ENCODE assay signal across 13 mouse cellular contexts in genomic region chr5:34976540-34977292, GRCm38 (mm10). TPM values are rescaled to one million over a fixed set of nuclear protein-coding genes. Genes with fewer than 3 reads are reported as not detected.
DNase-seq lines count a peak whose midpoint lies in the region; ATAC-seq lines count a peak whose summit lies in the region.
"Had no signal": no experiment of that assay in that cellular context is flagged by ENCODE, and none has a peak within 500 bp of the region (broad histone marks: within the 10 kb centered on the region; RNA-seq: fewer than 3 reads in every experiment).

No protein-coding gene starts in this region.

- H3K27me3 ChIP-seq in embryonic facial prominence, embryonic 14.5 days (replicated peaks; ENCODE audit: control insufficient read depth, insufficient read depth, low read length): no peaks in the 10 kb centered on the region
- H3K27me3 ChIP-seq in embryonic facial prominence, embryonic 10.5 days (replicated peaks; ENCODE audit: low read depth, poor library complexity, severe bottlenecking): no peaks in the 10 kb centered on the region
- H3K27me3 ChIP-seq in heart, embryonic 10.5 days (ENCODE audit: insufficient read depth, poor library complexity, severe bottlenecking): no peaks in the 10 kb centered on the region
- H3K27me3 ChIP-seq in liver, embryonic 15.5 days: no peaks in the 10 kb centered on the region
- H3K27me3 ChIP-seq: forebrain, embryonic 15.5 days; midbrain, embryonic 12.5 days had no signal

- H3K9me3 ChIP-seq in embryonic facial prominence, embryonic 14.5 days (ENCODE audit: control insufficient read depth, low read length): no peaks in the 10 kb centered on the region
- H3K9me3 ChIP-seq in embryonic facial prominence, embryonic 10.5 days: no peaks in the 10 kb centered on the region
- no peaks in the 10 kb centered on the region for H3K9me3 ChIP-seq in heart, embryonic 10.5 days
- H3K9me3 ChIP-seq in liver, embryonic 15.5 days (replicated peaks): no peaks in the 10 kb centered on the region
- H3K9me3 ChIP-seq: forebrain, embryonic 15.5 days; midbrain, embryonic 12.5 days had no signal

- peaks cover 45% of the 10 kb centered on the region for H3K36me3 ChIP-seq in embryonic facial prominence, embryonic 14.5 days (ENCODE audit: control insufficient read depth, insufficient read depth, low read length)
- peaks cover 94% of the 10 kb centered on the region for H3K36me3 ChIP-seq in embryonic facial prominence, embryonic 10.5 days (replicated peaks)
- H3K36me3 ChIP-seq in heart, embryonic 10.5 days: peaks cover 63% of the 10 kb centered on the region
- H3K36me3 ChIP-seq in liver, embryonic 15.5 days (replicated peaks): peaks cover 18% of the 10 kb centered on the region

- whole genome bisulfite sequencing in embryonic facial prominence, embryonic 14.5 days: 88% methylated on average over 9 of the region's 9 CpGs
- 92% methylated on average over 9 of the region's 9 CpGs for WGBS in embryonic facial prominence, embryonic 10.5 days
- 81% methylated on average over 9 of the region's 9 CpGs for WGBS in heart, embryonic 10.5 days
- 44% methylated on average over 9 of the region's 9 CpGs for WGBS in liver, embryonic 15.5 days (ENCODE audit: insufficient replicate concordance)

- H3K4me2 ChIP-seq in embryonic facial prominence, embryonic 14.5 days (ENCODE audit: low read depth, low read length): no peak overlapping the region
- H3K4me2 ChIP-seq in liver, embryonic 15.5 days: peak overlapping the region; percentile 68
- H3K4me2 ChIP-seq: forebrain, embryonic 15.5 days; midbrain, embryonic 12.5 days had no signal

- no peak for DNase-seq in embryonic facial prominence, embryonic 14.5 days (ENCODE audit: low spot score)
- DNase-seq in embryonic facial prominence, embryonic 10.5 days (ENCODE audit: low spot score): no peak
- DNase-seq in adipocyte (ENCODE audit: low spot score): peak; percentile 69
- DNase-seq in heart, embryonic 10.5 days (ENCODE audit: low spot score): no peak
- DNase-seq in T-cell, adult 2 months (ENCODE audit: low spot score): no peak
- DNase-seq in frontal cortex, adult 2 months (ENCODE audit: extremely low spot score in 1 of 2, low spot score in 1 of 2): no peak
- no peak for DNase-seq in frontal cortex, postnatal 25 days (ENCODE audit: low spot score in 2 of 2)
- DNase-seq: cerebellum, adult 9-10 months had no signal

- H3K27ac ChIP-seq in embryonic facial prominence, embryonic 14.5 days (replicated peaks; ENCODE audit: low read depth, low read length): no peak overlapping the region
- no peak overlapping the region for H3K27ac ChIP-seq in embryonic facial prominence, embryonic 10.5 days (replicated peaks)
- H3K27ac ChIP-seq in heart, embryonic 10.5 days: peak overlapping the region; percentile 82
- H3K27ac ChIP-seq in liver, embryonic 15.5 days (replicated peaks): peak overlapping the region; percentile 89
- H3K27ac ChIP-seq: forebrain, embryonic 15.5 days; layer of hippocampus, adult 2 months; midbrain, embryonic 12.5 days had no signal

- no peaks in the 10 kb centered on the region for H3K4me1 ChIP-seq in embryonic facial prominence, embryonic 14.5 days (ENCODE audit: control insufficient read depth, insufficient read depth, low read length)
- peaks cover 2% of the 10 kb centered on the region; the same call in 1 of the 2 replicates for H3K4me1 ChIP-seq in embryonic facial prominence, embryonic 10.5 days
- peaks cover 83% of the 10 kb centered on the region for H3K4me1 ChIP-seq in heart, embryonic 10.5 days
- peaks cover 95% of the 10 kb centered on the region for H3K4me1 ChIP-seq in liver, embryonic 15.5 days (replicated peaks)

- ATAC-seq in embryonic facial prominence, embryonic 14.5 days (ENCODE audit: low read depth): peak; percentile 53; the same call in 1 of the 2 replicates
- peak; percentile 52 for ATAC-seq in liver, embryonic 15.5 days (ENCODE audit: insufficient read depth)
- ATAC-seq: forebrain, embryonic 15.5 days; hindbrain, embryonic 16.5 days had no signal

- no peak overlapping the region for H3K4me3 ChIP-seq in embryonic facial prominence, embryonic 14.5 days (ENCODE audit: low read depth, low read length)
- H3K4me3 ChIP-seq in embryonic facial prominence, embryonic 10.5 days: no peak overlapping the region
- H3K4me3 ChIP-seq in heart, embryonic 10.5 days: no peak overlapping the region
- H3K4me3 ChIP-seq in liver, embryonic 15.5 days (replicated peaks): peak overlapping the region; percentile 41
- H3K4me3 ChIP-seq: forebrain, embryonic 15.5 days; layer of hippocampus, adult 2 months; midbrain, embryonic 12.5 days had no signal

- H3K9ac ChIP-seq in embryonic facial prominence, embryonic 14.5 days (ENCODE audit: low read depth, low read length): no peak overlapping the region
- H3K9ac ChIP-seq in liver, embryonic 15.5 days: peak overlapping the region; percentile 54
- H3K9ac ChIP-seq: forebrain, embryonic 15.5 days; midbrain, embryonic 12.5 days had no signal

RNA-seq across cellular contexts. Expression of gene Rgs12, which starts 27.5 kb away (rescaled TPM):
- 30.0 and 30.2 TPM in 2 replicates for polyA plus RNA-seq in embryonic facial prominence, embryonic 14.5 days (2014; fragmentation: Nextera tagmentation; extraction: Ambion mirVana)
- polyA plus RNA-seq in embryonic facial prominence, embryonic 10.5 days (2016; fragmentation: Nextera tagmentation; extraction: Ambion mirVana): 52.7 and 54.5 TPM in 2 replicates
- 32.8 and 35.3 TPM in 2 replicates for polyA plus RNA-seq in heart, embryonic 10.5 days (2016; fragmentation: Nextera tagmentation; extraction: Ambion mirVana)
- polyA plus RNA-seq in liver, embryonic 15.5 days (2015; fragmentation: Nextera tagmentation; extraction: Ambion mirVana): 17.0 and 20.1 TPM in 2 replicates
- 58.1 and 62.0 TPM in 2 replicates for polyA plus RNA-seq in frontal cortex, adult 2 months (2012; rRNA removed)

Comparison
In these comparisons a context has a peak if more than half of its experiments do, and no peak if none do; other contexts are left out.
1. H3K27ac ChIP-seq: peak in heart, embryonic 10.5 days (single experiment) and liver, embryonic 15.5 days (single experiment); none in embryonic facial prominence, embryonic 14.5 days (single experiment) and embryonic facial prominence, embryonic 10.5 days (single experiment).